Mouse (Mus musculus) cerebellum, postnatal 4 days (tissue): ENCODE measurements around the gene Hap1.
A peak's percentile ranks its signal among the peaks of the same experiment; 100 is the strongest.

Experiments used
- DNase-seq, 2 experiments: peaks; one replicate each; pipeline ENCODE4 v3.0.0; 2022; ENCODE audit warnings: low spot score in 2 of 2, mixed read lengths in 1 of 2

Hap1 gene

DNA sequence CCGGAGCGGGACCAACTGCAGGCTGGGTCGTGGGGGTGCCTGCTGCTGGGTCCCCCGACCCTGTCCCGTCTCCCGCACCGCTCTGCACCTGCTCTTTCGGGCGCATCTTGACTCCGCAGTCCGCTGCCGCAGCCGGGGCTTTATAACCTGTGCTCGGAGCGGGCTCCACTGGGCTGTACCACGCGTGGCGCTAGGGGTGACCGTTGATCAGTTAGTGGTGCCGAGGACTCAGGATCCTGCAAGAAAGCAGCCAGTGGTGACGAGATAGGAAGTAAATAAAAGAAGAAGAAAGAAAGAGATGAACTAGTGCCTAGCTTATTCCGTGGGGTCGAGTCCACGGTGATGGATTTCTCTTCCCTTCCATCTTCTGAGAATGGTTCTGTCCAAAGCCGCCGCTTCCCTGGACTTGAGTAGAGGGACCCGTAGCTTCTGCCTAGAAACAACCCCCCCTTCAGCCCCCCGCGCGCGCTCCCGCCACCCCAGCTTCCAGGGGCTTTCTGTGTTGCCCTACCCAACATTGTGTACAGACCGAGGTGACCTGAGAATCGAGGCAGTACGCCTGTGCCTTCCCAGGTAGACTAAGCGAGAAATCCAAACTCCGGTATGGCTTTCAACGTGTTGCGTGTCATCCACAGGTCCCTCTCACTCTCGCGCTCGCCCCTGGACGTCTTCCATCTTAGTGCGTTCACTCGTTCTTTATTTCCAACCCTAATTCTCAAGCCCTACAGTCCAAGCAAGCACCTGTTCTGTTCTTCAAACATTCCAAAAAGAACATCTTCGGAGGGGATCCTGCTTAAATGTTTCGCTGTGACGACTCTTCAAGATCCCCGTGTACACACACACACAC, at the start of gene Hap1:
Gene Hap1, minus strand, starts transcription at position 157 of the 847 bp plus-strand sequence.
- DNase-seq: peak; percentile 68 to 79

DNA sequence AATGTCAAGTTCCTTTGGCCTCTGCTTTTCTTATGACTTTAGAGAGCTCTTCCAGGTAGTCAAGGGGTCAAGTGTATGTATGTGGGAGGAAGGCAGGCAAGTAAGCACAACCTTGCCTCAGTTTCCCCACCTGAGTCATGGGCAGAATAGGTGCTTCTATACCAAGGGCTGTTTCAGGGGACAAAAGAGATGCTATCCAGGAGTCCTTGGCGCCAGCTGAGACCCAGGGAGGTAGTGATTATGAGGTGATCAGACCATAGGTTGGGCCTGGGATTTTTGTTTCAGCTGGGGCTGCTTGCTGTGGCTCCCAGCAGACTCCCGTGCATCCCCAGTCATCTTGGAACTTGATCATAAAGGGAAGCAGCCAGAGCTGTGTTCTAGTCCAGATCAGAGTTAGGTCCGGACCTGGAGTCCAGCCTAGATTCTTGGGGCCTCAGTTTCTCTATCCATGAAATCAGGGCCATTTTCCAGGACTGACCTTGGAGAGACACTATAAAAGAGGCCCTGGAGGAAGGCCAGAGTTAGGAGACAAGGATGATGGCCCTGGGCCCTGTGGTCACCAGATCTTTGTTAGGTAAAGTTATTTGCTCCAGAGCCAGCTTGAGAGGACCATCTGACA, 48.6 kb upstream of the Hap1 start:
- DNase-seq: no peak

DNA sequence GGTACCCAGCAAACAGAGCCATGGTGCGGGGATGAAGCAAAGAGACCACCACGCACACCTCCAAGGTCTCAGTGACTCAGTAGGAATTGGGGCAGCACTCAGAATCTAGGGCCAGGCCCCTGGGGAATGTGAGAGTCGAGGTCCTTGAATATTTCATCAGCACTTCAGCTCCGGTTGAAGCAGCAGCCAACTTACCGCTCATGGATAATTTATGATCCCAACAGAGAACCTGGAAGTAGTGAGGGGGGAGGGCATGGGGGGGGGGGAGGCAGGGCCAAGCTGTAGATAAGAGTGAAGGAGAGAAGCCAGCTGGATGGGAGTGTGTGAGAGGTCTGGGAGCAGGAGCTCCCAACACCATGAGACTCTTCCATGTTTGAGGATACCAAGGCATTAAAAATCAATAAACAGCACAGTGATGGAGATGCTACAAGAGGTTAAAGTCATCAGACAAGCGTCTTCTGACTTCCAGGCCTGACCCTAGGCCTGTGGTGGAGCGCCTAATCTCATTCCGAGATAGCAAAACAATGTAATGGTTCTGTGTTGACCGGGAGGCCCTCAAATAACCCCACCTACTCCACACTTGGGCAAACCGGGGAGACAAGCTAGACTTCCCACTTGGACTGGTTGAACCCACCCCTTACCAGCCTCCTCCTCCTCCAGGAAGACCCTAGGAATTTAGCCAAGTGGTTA, 47.7 kb upstream of the Hap1 start:
- DNase-seq: no peak

DNA sequence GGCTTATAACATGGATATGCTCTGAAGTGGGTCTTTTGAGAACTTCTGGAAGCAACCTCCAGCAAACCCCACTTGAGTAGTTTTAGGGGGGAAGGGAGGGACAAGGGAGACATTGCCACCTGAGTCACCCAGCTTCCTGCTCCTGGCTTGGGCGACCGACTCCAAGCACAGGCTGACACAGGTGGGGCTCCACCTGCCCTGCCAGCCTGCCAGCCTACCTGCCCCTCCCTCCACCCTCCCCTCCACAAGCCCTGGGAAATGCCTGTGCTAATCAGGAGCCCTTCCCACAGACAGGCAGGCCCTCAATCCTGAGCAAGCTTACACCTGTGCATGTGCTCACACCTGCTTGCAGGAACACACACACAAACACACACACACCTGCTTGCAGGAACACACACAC, 46.8 kb upstream of the Hap1 start:
- DNase-seq: no peak

DNA sequence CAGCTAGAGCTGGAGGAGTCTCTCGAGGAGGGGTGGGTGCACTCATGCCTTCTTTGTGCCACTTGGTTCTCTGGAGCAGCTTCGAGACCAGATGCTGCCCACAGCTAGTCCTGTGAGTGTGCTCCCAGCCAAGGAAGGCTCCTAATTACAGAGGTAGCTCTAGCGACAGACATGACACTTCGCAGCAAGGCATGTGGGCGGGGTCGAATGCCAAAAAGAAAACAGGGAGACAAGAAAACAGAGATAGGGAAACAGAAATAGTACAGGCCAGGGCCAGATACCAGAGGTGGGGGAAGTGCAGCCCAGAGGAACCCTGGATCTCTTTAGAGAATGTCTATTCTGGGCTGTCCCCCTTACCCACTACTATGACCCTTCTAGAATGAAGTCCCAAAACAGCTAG, 46.3 kb upstream of the Hap1 start:
- DNase-seq: no peak

DNA sequence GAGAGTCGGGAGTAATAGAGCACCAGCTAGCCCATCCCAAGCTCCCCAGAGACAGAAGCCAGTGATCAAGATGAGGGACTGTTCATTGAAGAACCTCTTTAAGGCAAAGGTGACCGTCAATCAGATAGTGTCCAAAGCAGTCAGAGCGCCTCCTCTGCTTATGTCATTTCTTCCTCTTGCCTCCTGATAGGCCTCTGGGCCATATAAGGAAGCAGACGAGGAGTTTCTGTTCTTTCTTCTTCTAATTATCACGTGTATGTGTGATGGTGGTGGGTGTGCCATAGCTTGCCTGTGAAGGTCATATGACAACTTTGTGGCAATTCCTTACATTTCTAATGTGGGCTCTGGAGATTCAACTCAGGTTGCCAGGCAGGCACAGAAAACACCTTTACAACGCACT, 44.9 kb upstream of the Hap1 start:
- DNase-seq: no peak

DNA sequence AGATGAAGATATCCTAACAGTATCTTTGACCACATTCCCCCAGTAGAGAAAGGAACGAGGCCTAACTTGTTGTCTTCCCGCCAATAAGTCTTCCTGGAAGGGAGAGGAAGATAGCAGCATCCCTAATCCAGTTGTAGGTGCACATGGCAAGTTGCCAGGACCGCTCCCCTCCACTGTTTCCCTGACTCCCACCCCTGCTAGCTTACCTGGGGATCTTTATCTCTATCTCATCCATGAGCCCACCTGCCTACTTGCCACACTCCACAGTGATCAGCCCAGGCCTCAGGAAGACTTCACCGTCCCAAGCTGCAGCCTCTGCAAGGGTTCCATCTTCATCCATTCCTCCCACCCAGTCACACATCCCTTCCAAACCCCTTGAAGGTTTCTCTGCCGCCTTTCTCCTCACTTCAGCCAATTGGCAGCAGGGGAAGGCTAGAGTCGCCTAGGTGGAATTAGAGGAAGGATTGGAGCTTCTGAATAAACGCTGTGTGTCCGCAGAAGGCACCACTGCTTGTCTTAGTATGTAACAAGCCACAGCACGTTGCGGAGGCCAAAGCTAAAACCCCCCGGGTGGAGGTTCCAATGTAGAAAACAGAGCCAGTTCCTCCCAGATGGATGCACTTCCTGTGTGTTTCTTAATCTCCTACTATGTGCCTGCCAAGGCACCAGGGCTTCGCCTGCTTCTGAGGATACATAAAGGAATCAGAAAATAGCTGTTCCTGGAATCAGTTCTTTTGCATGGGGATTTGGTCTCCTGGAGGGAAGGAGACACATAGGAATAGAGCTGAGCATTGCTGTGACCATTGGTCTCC, 44.0 kb upstream of the Hap1 start:
- no peak for DNase-seq

DNA sequence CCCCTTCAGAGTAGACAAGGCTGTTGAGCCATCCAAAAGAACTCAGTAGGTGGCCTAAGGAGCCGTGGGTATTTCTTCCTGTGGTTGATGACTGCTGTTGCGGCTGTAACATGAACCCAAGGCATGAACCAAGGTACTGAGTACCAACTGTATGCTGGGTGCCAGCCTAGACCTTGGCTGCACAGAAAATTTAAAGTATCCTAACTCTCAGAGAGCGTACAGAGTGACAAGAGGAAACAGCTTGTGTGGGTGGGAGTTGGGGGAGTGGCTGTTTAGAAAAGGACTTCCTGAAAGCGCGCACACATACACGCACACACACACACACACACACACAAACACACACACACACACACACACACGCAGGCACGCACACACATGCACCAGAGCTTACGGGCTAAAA, 43.4 kb upstream of the Hap1 start:
- DNase-seq: no peak

DNA sequence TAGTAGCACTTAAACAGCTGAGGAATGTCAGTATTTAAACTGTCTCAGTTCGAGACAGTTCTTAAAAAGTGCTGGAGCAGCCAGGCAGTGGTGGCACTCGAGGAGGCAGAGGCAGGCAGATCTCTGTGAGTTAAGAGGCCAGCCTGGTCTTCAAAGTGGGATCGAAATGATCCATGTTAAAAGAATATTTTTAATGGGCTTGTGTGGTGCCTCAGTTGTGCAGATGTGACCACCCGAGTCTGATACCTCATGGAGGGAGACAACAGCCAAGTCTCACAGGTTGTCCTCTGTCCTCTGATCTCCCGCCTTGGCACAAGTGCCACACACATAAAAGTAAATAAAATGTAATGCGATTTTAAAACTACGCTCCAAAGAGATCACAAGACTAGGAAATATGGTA, 42.6 kb upstream of the Hap1 start:
- no peak for DNase-seq

DNA sequence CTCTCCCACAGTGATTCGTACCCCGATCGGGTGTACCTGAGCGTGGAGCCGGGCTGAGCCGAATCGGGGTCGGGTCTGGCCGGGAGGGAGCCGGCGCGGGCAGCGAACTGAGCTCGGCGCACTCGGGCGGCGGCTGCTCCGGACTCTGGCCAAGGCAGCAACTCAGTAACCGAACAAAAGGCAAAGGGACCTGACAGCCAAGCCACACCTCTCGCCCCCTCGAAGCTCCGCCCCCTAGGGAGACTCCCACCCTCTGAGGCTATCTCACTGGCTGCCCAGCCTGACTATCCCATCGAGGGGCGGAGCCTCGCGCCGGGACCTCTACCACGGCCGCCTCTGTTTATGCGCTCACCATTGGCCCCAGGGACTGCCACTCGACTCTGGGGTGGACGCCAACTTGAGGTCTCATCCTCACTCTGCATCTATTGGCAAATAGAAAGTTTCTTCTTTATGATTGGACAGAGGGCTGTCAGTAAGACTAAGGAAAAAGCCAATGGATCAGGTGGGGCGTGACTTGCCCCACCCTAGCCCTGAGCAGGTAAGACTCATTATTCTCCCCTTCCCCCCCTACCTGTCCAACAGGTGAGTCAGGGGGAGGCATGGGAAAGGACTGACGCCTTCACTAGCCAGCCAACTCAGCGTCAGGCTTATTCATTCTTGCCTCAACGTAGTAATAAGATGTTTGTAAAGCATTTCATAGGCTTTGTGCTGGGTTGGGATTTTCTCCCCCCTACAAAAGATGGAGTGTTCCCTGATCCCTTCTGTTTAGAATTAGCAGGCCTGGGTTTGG, 41.9 kb upstream of the Hap1 start, which contains the start of gene Jup:
Gene Jup, minus strand, starts transcription at position 164 of the 790 bp plus-strand sequence.
- peak; percentile 98 to 99 for DNase-seq

DNA sequence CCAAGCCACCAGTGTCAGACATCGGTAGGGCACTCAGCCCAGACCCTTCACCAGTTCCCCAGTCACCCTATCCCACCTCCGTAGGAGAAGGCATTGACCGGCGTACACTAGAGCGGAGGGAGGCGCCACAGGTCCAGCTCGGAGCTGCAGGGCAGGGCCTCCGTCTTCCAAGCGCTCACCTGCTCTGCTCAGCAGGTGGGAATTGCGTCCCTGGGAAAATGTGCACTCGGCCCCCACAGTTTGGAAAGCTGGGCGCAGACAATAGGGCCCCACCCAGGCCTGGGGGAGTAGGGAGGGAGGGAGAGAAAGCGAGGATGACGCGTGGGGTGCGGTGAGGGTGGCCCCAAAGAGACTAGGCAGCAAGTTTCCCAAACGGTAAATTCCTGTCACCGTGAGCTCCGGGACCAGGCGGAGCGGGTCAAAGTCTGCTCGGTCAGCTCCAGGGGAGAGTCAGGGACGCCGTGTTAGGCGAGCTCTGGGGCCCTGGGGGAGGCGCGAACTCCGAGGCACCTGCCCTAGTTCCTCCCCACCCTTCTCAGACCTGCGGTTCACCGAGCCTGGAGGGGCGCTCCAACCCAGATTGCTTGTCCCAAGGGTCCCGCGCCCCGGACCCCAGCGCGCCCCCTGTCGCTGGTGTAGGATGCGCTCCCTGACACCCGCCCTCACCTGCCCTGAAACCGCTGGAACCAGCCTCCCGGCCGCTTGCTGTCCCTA, 41.1 kb upstream of the Hap1 start:
- peak in 1 of 2 experiments; percentile 30 for DNase-seq

DNA sequence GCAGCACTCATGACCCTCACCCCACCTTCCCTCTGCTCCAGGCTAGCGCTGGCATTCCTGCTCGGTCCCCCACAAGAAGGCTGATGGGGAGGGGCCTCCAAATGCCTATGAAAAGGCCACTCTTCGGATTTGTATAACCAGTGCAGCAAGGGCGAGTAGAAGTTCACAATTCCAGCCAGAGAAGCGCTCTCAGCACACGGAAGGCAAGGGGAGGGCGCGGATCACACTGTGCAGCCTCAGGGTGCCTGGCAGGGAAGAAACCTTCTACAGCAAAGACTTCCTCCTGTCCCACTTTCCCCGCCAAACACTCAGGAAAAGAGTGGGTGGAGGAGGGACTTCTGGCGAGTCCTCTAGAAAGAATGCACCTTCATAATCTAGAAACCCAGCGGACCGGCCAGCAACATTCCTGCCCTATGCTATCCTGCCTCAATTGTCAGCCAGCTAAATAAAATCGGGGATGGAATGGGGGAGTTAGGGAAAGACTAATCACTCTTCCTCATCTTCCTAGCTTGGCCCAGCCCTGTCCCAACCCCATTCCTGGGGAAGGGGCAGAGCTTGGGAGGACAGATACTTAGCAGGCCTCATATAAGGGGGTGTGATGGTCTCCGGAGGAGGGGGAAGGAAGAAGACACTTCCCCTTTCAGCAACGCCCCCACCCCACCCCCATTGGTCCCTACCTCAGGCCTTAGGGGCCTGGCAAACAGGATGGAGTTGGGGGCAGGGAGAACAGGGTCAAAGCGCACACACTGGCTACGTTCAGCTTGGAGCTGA, 40.1 kb upstream of the Hap1 start:
- DNase-seq: no peak

DNA sequence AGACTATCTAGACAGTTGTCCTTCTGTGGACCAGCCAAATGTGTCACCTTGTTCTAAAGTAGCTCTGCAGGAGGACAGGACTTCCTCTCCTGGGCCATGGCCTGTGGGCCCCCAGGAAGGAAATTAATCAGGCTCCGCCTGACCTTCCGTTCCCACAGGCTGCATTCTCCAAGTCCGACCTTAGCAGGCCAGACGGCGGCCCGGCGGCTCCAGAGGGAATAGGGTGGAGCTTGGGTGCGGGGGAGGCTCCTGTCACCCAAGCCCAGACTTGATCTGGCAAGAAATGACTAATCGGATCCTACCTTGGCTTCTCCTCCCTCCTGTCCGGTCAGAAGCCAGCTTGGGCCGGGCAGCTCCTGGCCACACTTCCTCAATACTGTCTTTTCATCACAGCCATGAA, 39.3 kb upstream of the Hap1 start:
- no peak for DNase-seq

DNA sequence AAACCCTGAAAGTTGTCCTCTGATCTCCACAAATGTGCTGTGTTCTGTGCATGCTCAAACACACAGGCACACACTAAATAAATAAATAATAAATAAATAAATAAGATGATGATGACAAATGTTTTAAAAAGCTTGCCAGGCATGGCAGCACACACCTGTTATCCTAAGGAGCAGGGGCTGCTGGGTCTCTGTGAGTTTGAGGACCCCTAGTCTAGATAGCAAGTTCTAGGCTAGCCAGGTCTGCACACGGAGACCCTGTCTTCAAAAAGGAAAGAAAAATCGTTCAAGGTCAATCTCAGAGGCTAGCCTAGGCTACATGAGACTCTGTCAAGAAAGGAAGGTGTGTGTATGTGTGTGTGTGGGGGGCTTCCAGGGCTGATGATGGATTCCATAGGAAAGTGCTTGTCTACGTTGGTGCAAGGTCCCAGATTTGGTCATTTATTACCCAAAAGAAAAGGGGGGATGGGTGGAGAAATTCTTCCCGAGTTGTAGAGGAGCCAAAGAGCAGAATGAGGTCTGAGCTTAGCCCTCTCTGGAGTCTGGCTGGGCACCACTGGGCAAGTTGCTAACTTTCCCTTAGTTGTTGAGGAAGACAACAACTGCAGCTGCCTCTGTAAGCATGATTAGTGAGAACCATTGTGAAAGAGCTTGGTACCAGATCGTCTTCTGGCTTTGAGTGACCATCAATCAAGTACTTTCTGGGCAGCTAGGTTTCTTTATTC, 38.6 kb upstream of the Hap1 start:
- no peak for DNase-seq

DNA sequence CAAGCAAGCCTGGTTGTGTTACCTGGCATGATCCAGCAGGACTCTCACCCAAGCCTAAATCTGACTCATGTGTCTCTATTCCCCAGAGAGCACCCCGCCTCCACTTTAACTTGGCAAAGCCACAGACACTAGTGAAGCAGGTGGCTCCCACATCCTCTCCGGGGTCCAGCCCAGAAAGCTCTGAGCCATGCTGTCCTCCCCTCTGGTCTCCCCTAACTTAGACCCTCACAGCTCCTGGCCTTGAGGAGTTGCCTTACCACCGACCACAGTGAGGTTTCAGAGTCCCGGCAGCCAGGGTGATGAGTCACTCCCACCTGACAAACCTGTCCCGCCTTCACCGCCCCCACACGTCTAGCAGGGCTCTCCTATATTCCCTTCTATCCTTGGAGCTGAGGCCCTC, 37.8 kb upstream of the Hap1 start:
- DNase-seq: no peak

DNA sequence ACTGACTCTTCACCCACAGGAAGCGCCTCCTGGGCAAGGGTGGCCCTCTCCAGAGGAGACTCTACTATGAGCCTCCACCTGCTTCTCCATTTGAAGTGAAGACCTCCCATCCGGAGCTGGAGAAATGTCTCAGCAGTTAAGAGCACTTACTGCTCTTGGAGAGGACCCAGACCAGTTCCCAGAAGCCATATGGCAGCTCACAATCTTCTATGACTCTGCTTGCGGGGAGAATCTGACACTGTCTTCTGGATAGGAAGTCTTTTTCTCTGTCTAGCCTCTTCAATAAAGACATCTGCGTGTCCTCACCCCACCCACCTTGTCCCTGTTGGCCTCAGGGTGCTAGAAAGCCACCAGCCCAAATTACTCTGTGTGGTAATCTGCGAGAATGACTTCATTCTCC, 37.0 kb upstream of the Hap1 start:
- no peak for DNase-seq

DNA sequence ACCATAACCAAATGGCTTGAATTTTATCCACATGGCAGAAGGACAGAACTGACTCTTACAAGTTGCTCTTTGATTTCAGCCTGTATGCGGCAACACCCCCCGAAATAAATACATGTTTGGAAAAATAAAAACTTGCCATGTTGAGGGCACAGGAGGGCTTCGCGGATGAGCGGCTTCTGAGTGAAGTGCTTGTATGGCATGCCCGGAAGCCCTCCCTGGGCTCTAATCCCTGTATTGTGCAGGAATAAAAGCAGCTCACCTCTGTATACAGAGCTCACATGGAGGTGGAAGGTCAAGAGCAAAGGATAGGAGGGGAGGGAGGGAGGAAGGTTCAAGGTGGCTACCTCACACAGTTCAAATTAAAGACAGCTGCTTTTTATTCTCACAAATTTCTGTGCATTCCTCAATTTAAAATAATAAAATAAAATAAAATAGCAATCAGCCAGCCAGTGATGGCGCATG, 36.0 kb upstream of the Hap1 start:
- no peak for DNase-seq

DNA sequence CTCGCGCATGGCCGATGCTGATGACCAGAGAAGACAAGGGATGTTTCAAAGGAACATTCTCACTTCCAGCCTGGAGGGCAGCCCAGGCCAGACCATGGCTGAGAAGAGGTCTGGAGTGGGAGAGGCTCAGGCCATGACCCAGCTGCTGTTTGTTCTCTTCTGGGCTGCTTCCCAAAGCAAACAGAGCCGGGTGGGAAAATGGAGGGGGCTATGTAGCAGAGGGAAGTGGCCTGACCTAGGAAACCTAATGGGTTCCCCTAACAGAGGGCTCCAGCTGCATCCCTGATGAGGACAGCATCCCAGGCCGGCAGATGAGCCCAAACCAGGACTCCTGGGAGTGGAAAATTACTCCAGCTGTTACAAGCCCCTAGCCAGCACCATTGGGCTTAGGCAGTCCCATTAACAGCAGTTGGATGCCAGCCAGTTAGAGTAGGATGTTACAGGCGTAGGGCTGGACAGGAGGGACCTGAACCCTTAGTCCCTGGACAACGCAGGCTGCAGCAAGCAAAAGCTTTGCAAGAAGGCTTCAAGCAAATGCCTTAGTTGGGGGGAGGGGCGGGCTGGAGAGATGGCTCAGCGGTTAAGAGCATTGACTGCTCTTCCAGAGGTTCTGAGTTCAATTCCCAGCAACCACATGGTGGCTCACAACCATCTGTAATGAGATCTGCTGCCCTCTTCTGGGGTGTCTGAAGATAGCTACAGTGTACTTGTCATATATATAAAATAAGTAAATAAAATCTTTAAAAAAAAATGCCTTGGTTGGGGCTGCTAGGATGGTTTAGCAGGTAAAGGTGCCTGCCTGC, 35.4 kb upstream of the Hap1 start:
- no peak for DNase-seq
